Mouse (Mus musculus) adrenal gland, adult 18-20 months (tissue): ENCODE results near the gene Ttc23. TPM values are rescaled to one million over a fixed set of nuclear protein-coding genes. Genes with fewer than 3 reads are reported as not detected.

Experiments
- DNase-seq, 2 experiments: peaks; one replicate each; pipeline ENCODE4 v3.0.0; 2021 to 2022; ENCODE audit warnings: low spot score in 2 of 2
- total RNA-seq, 2 experiments: library from RNA; stranded (reverse); gene quantifications; 1 replicate in 1 of 2; 2 replicates in 1 of 2; pipeline ENCODE4 v1.2.3; 2021

Ttc23 gene
- total RNA-seq, 2 experiments from 2014 or later: 19.2 to 24.1 TPM

- DNase-seq: peak; percentile 96 to 98
These were observed 2.2 kb upstream of the Ttc23 start, which contains the start of gene Lrrc28 for GRCm38 (mm10) chr7:67644833-67645680. TSS of gene Lrrc28 (minus strand) at chr7:67645268.

DNA sequence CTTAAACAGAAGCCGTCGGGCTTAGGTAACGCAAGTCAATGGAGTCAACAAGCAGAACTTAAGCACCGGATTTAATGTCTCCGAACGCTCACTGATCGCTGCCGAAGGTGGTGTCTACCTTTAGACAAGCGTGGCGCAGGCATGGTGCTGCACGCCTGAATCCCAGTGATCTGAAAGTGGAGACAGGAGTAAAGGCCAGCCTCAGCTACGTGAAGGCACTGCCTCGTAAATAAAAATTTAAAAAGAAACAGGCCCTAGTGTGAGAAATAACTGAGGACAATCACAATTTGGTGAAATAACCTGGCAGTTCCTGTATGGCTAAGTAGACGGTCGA is 1.6 kb upstream of the Ttc23 start:
- DNase-seq: no peak

DNA sequence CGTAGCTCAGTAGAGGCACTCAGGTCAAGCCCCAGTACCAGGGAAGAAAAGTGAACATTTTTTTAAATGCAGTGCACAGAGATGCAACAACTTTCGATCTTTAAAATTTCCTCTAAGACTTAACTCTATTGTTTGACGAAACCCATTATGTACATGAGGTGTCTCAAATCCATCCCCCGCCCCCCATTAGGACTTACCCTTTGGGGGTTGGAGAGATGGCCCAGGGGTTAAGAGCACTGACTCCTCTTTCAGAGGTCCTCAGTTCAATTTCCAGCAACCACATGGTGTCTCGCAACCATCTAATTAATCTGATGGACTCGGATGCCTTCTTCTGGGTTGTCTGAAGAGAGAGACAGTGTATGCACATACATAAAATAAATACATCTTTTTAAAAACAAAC is 1.1 kb upstream of the Ttc23 start:
- DNase-seq: no peak

GRCm38 (mm10) chr7:67648376-67648775 is 1.2 kb downstream of the Ttc23 start:
- peak in 1 of 2 experiments; percentile 31 for DNase-seq

DNA sequence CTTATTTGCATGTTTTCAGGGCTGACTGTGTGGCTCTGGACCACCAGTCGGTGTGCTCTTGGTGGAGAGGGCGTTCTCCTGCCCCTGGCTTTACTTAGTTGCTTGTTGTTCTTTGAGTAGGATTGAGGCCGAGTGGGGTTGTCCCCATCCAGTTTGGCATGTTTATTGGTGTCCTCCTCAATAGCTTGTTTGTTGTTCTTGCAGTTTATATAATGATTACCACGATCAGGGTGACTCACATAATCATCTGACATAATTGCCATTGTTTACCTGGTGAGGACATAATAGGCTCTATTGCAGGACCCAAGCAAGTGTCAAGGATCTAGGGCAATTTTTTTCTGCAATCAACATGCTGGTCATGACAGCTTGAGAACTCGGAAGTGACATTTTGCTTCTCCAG is 5.0 kb downstream of the Ttc23 start:
- DNase-seq: no peak

- no peak for DNase-seq
These were observed 7.5 kb downstream of the Ttc23 start for GRCm38 (mm10) chr7:67654668-67655067.

GRCm38 (mm10) chr7:67655186-67655585 is 8.0 kb downstream of the Ttc23 start:
- DNase-seq: no peak

- no peak for DNase-seq
These were observed 10.9 kb downstream of the Ttc23 start for GRCm38 (mm10) chr7:67658110-67658509.

GRCm38 (mm10) chr7:67662424-67662823 is 15.2 kb downstream of the Ttc23 start:
- no peak for DNase-seq

GRCm38 (mm10) chr7:67663981-67664694 is 16.9 kb downstream of the Ttc23 start:
- DNase-seq: no peak

DNA sequence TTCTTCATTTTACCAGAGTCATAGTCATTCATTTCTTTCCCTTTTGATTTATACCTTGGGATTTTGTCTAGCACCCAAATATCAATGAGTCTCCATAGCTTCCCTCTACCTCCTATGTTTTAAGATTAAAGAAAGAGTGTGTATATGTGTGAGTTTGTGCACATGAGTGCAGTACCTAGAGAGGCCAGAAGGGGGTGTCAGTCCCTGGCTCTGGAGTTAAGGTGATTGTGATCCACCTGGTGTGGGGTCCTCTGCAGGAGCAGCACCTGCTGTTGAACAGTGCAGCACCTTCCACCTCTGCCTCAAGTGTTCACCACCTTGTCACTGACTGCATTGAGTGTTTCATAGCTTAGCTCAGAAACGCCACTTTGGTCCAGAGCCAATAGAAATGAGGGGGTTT is 23.8 kb downstream of the Ttc23 start:
- no peak for DNase-seq

DNA sequence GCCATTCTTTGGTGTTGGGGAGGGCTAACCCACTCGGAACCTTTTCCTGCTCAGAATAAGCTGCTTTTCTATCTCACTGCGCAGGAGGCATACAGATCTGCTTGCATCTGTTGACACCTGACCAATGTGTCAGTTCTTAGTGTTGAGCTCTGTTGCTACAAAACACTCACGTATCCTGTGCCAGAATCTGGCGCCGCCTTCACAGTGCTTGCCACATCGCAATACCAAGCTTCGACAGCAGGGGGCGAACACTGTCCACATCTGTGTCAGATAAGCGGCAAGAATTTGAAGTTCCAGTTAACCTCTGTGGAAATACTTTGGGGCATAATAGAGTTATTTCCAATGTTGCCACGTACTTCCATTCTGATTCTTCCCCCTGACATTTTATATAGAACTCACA is 25.4 kb downstream of the Ttc23 start:
- DNase-seq: peak; percentile 96 to 99

- no peak for DNase-seq
These were observed 26.4 kb downstream of the Ttc23 start for GRCm38 (mm10) chr7:67673656-67674055.

DNA sequence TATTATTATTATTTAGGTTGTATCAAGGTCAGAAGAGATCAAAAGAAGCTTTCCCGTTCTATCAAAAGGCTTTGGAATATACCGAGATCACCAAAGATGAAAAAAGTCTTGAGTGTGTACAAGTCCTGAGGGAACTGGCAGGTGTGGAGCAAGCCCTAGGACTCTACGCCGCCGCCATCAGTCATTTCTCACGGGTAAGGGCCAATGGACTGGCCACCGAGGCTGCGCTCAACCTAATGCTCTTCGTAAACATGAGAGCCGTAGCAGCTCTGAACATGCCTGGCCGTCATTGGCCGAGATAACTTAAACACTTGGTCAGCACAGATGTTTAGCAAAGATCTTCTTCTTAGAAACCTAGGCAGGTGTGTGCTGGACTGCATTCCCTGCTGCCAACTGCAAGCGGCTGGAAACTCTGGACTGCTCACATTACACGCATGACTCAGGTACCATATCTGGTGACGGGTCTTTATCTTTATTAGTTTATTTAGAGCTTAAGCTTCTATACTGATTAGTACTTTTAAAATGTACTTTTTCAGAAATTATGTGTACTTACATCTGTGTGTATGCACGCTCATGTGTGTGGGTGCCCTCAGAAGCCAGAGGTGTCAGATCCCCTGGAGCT is 31.8 kb downstream of the Ttc23 start:
- no peak for DNase-seq

- DNase-seq: no peak
These were observed 33.9 kb downstream of the Ttc23 start for GRCm38 (mm10) chr7:67681078-67681477.

DNA sequence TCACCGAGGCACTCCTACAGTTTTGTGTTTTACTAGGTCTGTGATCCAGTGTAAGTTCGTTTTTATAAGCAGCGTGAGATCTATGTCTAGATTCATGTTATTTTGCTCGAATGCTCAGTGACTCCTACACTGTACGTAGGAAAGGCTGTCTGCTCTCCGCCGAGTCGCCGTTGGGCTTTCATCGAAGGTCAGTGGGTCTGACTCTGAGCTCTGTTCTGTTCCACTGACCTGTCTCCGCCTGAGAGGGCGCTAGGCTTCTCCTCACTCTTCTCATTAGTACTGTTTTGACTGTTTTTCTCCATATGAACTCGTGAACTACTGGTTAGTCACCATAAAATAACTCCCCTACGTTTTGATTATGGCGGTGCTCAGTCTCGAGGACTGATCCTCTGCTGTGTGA is 35.8 kb downstream of the Ttc23 start:
- no peak for DNase-seq

DNA sequence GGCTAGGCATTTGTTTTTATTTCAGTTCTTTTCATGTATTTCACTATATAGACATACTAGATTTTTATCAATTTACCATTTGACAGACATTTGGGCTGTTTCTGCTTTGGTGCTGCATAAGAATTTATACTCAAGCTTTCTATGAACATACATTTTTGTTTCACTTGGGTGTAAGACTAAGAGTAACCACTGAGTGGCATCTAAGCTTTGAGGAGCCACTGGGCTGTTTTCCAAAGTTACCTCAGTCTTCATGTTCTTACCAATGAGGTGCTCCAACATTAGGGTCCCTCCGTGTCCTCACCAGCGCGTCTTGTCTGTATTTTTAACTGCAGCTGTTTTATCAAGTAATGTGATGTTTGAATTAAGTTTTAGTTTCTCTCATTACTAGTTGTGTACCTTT is 39.3 kb downstream of the Ttc23 start:
- DNase-seq: no peak

GRCm38 (mm10) chr7:67688281-67688680 is 41.1 kb downstream of the Ttc23 start:
- no peak for DNase-seq

- no peak for DNase-seq
These were observed 42.6 kb downstream of the Ttc23 start for GRCm38 (mm10) chr7:67689793-67690192.

GRCm38 (mm10) chr7:67691036-67691435 is 43.8 kb downstream of the Ttc23 start:
- DNase-seq: no peak

DNA sequence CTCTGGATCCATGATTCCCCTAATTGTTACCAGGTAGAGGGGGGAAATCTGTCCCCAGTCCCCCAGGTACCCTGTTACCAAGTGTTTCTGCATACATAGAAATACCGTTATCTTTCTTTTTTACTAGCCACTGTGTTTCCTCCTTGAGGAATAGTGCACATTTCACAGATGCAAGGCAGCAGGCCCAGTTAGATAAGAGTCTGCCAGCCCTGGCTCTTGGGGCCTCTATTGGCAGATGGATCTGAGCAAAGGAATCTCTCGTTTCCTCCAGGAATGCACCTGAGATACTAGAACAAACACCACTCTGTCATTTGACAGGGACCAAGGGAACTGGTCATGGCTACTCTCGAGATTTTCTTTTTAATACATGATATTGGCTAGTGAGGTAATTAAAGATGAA is 44.9 kb downstream of the Ttc23 start:
- no peak for DNase-seq
